Mouse (Mus musculus): ENCODE measurements around the gene Dpm3.

GRCm38 (mm10) chr3:89270891-89271290, 11.7 kb downstream of the Dpm3 start:
- TF ChIP-seq CTCF (conservative IDR thresholded peaks at IDR 0.05; ENCODE audit: low read length), result no peak
- no peak for TF ChIP-seq NANOG (IDR thresholded peaks at IDR 0.05; ENCODE audit: borderline replicate concordance, low read length)
- TF ChIP-seq POU5F1 (IDR thresholded peaks at IDR 0.05; ENCODE audit: borderline replicate concordance, low read length), result no peak
